Mouse (Mus musculus): ENCODE measurements around the gene Aqp5. TPM values are rescaled to one million over a fixed set of nuclear protein-coding genes. Genes with fewer than 3 reads are reported as not detected.

Aqp5 gene
- total and polyA plus RNA-seq, 3 experiments: not detected

DNA sequence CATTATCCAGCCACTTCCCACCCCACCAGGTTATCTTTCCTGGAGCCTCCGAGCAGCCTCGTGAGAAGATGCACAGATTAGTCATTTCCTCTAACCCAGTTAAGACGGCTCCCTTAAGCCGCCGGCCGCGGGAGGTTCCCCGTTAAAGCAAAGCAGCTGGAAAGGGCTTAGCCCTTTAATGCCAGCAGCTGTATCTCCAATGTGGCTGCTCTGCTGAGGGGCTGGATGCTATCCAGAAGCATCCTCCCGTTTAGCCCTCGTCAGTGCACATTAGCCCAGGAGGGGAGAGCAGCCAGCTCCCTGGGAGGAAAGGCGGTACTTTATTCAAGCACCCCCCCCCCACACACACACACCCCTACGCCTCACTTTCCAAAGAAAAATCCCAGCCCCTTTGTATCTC lies 24.2 kb downstream of the Aqp5 start:
- H3K27me3 ChIP-seq (ENCODE audit: control insufficient read depth in 1 of 2, insufficient read depth in 2 of 2, low read length in 2 of 2): peaks cover 1 to 13% of the 10 kb centered on the region in 2 experiments
- no peaks in the 10 kb centered on the region for H3K9me3 ChIP-seq (replicated peaks; ENCODE audit: insufficient read depth, low read length)
- H3K27ac ChIP-seq (ENCODE audit: control insufficient read depth, low read depth, low read length): no peak overlapping the region
- no peaks in the 10 kb centered on the region for H3K4me1 ChIP-seq (ENCODE audit: control insufficient read depth in 1 of 2, insufficient read depth in 2 of 2, low read length in 2 of 2)
- TF ChIP-seq MAFK (IDR thresholded peaks at IDR 0.05; ENCODE audit: borderline replicate concordance, low read depth, low read length) (no peak), TBP (IDR thresholded peaks at IDR 0.05; ENCODE audit: low read depth, low read length) (peak; percentile 64)
- H3K36me3 ChIP-seq (ENCODE audit: control insufficient read depth in 1 of 2, insufficient read depth in 2 of 2, low read length in 2 of 2): no peaks in the 10 kb centered on the region
- H3K4me3 ChIP-seq (ENCODE audit: control insufficient read depth in 1 of 2, insufficient read depth in 1 of 2, low read depth in 2 of 2, low read length in 2 of 2): no peak overlapping the region
- H3K9ac ChIP-seq (ENCODE audit: control insufficient read depth, low read depth, low read length, poor library complexity, severe bottlenecking): no peak overlapping the region
- no peaks in the 10 kb centered on the region for H3K79me2 ChIP-seq (ENCODE audit: control insufficient read depth, insufficient read depth, low read length, poor library complexity)
- DNase-seq (ENCODE audit: low read depth, low spot score): no peak

DNA sequence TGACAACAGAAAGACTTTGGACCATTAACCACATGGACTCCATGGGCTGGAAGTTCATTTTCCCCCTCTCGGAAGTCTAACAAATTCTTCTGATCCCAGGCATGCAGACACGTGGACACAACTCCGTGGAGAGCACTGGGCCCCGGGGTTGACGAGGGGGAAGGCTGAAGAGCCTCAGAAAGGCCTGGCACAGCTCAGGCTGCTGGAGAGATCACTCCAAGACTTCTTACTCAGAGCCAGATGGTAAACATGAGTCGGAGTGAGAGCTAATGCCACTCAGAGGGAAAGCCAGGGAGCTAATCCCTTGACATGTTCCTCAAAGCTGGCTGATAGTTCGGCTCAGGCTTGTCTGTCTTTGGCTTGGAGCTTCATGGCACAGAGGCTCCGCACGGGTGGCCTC lies 24.7 kb downstream of the Aqp5 start:
- Histone ChIP-seq H3K27me3 (ENCODE audit: control insufficient read depth in 1 of 2, insufficient read depth in 2 of 2, low read length in 2 of 2) (peaks cover 1 to 13% of the 10 kb centered on the region in 2 experiments), H3K4me1 (ENCODE audit: control insufficient read depth in 1 of 2, insufficient read depth in 2 of 2, low read length in 2 of 2) (no peaks in the 10 kb centered on the region), H3K36me3 (ENCODE audit: control insufficient read depth in 1 of 2, insufficient read depth in 2 of 2, low read length in 2 of 2) (no peaks in the 10 kb centered on the region), H3K9me3 (replicated peaks; ENCODE audit: insufficient read depth, low read length) (no peaks in the 10 kb centered on the region), H3K79me2 (ENCODE audit: control insufficient read depth, insufficient read depth, low read length, poor library complexity) (no peaks in the 10 kb centered on the region), H3K9ac (ENCODE audit: control insufficient read depth, low read depth, low read length, poor library complexity, severe bottlenecking) (no peak overlapping the region), H3K27ac (ENCODE audit: control insufficient read depth, low read depth, low read length) (no peak overlapping the region), H3K4me3 (ENCODE audit: control insufficient read depth in 1 of 2, insufficient read depth in 1 of 2, low read depth in 2 of 2, low read length in 2 of 2) (no peak overlapping the region)
- TF ChIP-seq UBTF (IDR thresholded peaks at IDR 0.05; ENCODE audit: borderline replicate concordance, insufficient read depth, low read depth, low read length) (no peak), CTCF (IDR thresholded peaks at IDR 0.05 in 2 of 3, conservative IDR thresholded peaks at IDR 0.05 in 1 of 3; ENCODE audit: control insufficient read depth in 1 of 3, insufficient read depth in 1 of 3, low read depth in 2 of 3, low read length in 3 of 3, poor library complexity in 1 of 3, severe bottlenecking in 1 of 3) (no peak), SIN3A (IDR thresholded peaks at IDR 0.05; ENCODE audit: low read length) (no peak), MXI1 (IDR thresholded peaks at IDR 0.05; ENCODE audit: low read depth, low read length) (no peak), ZC3H11A (IDR thresholded peaks at IDR 0.05; ENCODE audit: low read depth, low read length) (no peak), JUND (IDR thresholded peaks at IDR 0.05; ENCODE audit: low read depth, low read length) (no peak), SMC3 (IDR thresholded peaks at IDR 0.05; ENCODE audit: low read depth, low read length) (no peak), CHD2 (IDR thresholded peaks at IDR 0.05; ENCODE audit: low read length) (no peak), BHLHE40 (IDR thresholded peaks at IDR 0.05; ENCODE audit: borderline replicate concordance, low read depth, low read length) (no peak), TAL1 (IDR thresholded peaks at IDR 0.05; ENCODE audit: low read length) (no peak), RCOR1 (IDR thresholded peaks at IDR 0.05; ENCODE audit: low read depth, low read length) (no peak), TBP (IDR thresholded peaks at IDR 0.05; ENCODE audit: low read depth, low read length) (no peak), USF1 (IDR thresholded peaks at IDR 0.05; ENCODE audit: low read depth, low read length) (no peak), MAX (IDR thresholded peaks at IDR 0.05; ENCODE audit: low read length) (no peak), MAZ (IDR thresholded peaks at IDR 0.05; ENCODE audit: low read depth, low read length) (no peak), POLR2A (IDR thresholded peaks at IDR 0.05; ENCODE audit: control insufficient read depth in 1 of 2, insufficient read depth in 1 of 2, low read depth in 1 of 2, low read length in 2 of 2, poor library complexity in 1 of 2) (no peak), RAD21 (IDR thresholded peaks at IDR 0.05; ENCODE audit: low read depth, low read length) (no peak), HCFC1 (IDR thresholded peaks at IDR 0.05; ENCODE audit: low read depth, low read length) (no peak), GABPA (IDR thresholded peaks at IDR 0.05; ENCODE audit: low read depth, low read length) (no peak)
- DNase-seq (ENCODE audit: low read depth, low spot score): no peak
